Mouse (Mus musculus) MEL (cell line): ENCODE data around the gene Arsb. TPM values are rescaled to one million over a fixed set of nuclear protein-coding genes. Genes with fewer than 3 reads are reported as not detected.

ENCODE experiments used
- DNase-seq: peaks from one replicate; pipeline ENCODE4 v3.0.0; 2011; ENCODE audit warnings: low read depth, low spot score
- H3K27ac ChIP-seq: 2 replicates; pipeline ENCODE4 v1.5.1; 2012; ENCODE audit warnings: low read depth, mild to moderate bottlenecking, control low read depth, low read length, moderate library complexity; ENCODE audit not compliant: control insufficient read depth
- H3K27me3 ChIP-seq, 2 experiments: fragments of 150-350 bp in 1 of 2; sonication (generic) in 1 of 2; 2 replicates each; pipeline ENCODE4 v1.6.1; 2012; ENCODE audit warnings: low read length in 2 of 2, mild to moderate bottlenecking in 2 of 2, improper control_type of control experiment in 1 of 2, moderate library complexity in 1 of 2; ENCODE audit not compliant: insufficient read depth in 2 of 2, control insufficient read depth in 1 of 2
- H3K36me3 ChIP-seq, 2 experiments: 2 replicates each; pipeline ENCODE4 v1.6.1; 2012 to 2014; ENCODE audit warnings: low read length in 2 of 2, improper control_type of control experiment in 1 of 2, inconsistent platforms in 1 of 2, mild to moderate bottlenecking in 1 of 2; ENCODE audit not compliant: insufficient read depth in 2 of 2, control insufficient read depth in 1 of 2
- H3K4me1 ChIP-seq, 2 experiments: fragments of 150-350 bp in 1 of 2; sonication (generic) in 1 of 2; 2 replicates each; pipeline ENCODE4 v1.6.1; 2012; ENCODE audit warnings: low read length in 2 of 2, improper control_type of control experiment in 1 of 2, mild to moderate bottlenecking in 1 of 2; ENCODE audit not compliant: insufficient read depth in 2 of 2, control insufficient read depth in 1 of 2
- H3K4me3 ChIP-seq, 2 experiments: fragments of 150-350 bp in 1 of 2; sonication (generic) in 1 of 2; 2 replicates each; pipeline ENCODE4 v1.5.1; 2012; ENCODE audit warnings: low read depth in 2 of 2, low read length in 2 of 2, mild to moderate bottlenecking in 2 of 2, moderate library complexity in 2 of 2, control low read depth in 1 of 2, improper control_type of control experiment in 1 of 2; ENCODE audit not compliant: control insufficient read depth in 1 of 2, insufficient read depth in 1 of 2
- H3K79me2 ChIP-seq: 2 replicates; pipeline ENCODE4 v1.6.1; 2012; ENCODE audit warnings: mild to moderate bottlenecking, low read length, moderate library complexity; ENCODE audit not compliant: control insufficient read depth, poor library complexity, insufficient read depth
- H3K9ac ChIP-seq: 2 replicates; pipeline ENCODE4 v1.6.1; 2012; ENCODE audit warnings: low read depth, mild to moderate bottlenecking, control low read depth, low read length, moderate library complexity; ENCODE audit not compliant: control insufficient read depth, poor library complexity, severe bottlenecking
- H3K9me3 ChIP-seq: fragments of 150-350 bp; sonication (generic); replicated peaks from 2 replicates; pipeline ENCODE4 v1.6.1; 2012; ENCODE audit warnings: mild to moderate bottlenecking, low read length, improper control_type of control experiment, moderate library complexity; ENCODE audit not compliant: insufficient read depth
- CHD1 ChIP-seq: IDR thresholded peaks from 2 replicates; pipeline ENCODE4 v1.6.1; 2012; ENCODE audit warnings: low read depth, mild to moderate bottlenecking, inconsistent platforms, low read length, improper control_type of control experiment
- CHD2 ChIP-seq: IDR thresholded peaks from 2 replicates; pipeline ENCODE4 v1.6.1; 2011; ENCODE audit warnings: low read length, improper control_type of control experiment
- EP300 ChIP-seq, 2 experiments: IDR thresholded peaks; 2 replicates each; pipeline ENCODE4 v1.6.1; 2011; ENCODE audit warnings: improper control_type of control experiment in 2 of 2, low read length in 2 of 2, low read depth in 1 of 2, mild to moderate bottlenecking in 1 of 2
- GABPA ChIP-seq: IDR thresholded peaks from 2 replicates; pipeline ENCODE4 v1.6.1; 2012; ENCODE audit warnings: low read depth, mild to moderate bottlenecking, inconsistent platforms, low read length, improper control_type of control experiment, moderate library complexity
- GATA1 ChIP-seq: IDR thresholded peaks from 2 replicates; pipeline ENCODE4 v1.6.1; 2011; ENCODE audit warnings: low read depth, low read length, improper control_type of control experiment
- KAT2A ChIP-seq: conservative IDR thresholded peaks from 2 replicates; pipeline ENCODE4 v1.6.1; 2012; ENCODE audit warnings: low read depth, low read length, improper control_type of control experiment, inconsistent platforms
- MAFK ChIP-seq: IDR thresholded peaks from 2 replicates; pipeline ENCODE4 v1.6.1; 2011; ENCODE audit warnings: low read depth, mild to moderate bottlenecking, low read length, improper control_type of control experiment, borderline replicate concordance
- MAZ ChIP-seq: IDR thresholded peaks from 2 replicates; pipeline ENCODE4 v1.6.1; 2012; ENCODE audit warnings: low read depth, mild to moderate bottlenecking, inconsistent platforms, low read length, improper control_type of control experiment
- MEF2A ChIP-seq: IDR thresholded peaks from 2 replicates; pipeline ENCODE4 v1.6.1; 2014; ENCODE audit warnings: low read depth, mild to moderate bottlenecking, inconsistent platforms, low read length, improper control_type of control experiment; ENCODE audit not compliant: poor library complexity, insufficient replicate concordance, severe bottlenecking; ENCODE audit errors: extremely low read depth
- MXI1 ChIP-seq: IDR thresholded peaks from 2 replicates; pipeline ENCODE4 v1.6.1; 2011; ENCODE audit warnings: mild to moderate bottlenecking, low read depth, low read length, improper control_type of control experiment
- MYB ChIP-seq: IDR thresholded peaks from 2 replicates; pipeline ENCODE4 v1.6.1; 2011; ENCODE audit warnings: mild to moderate bottlenecking, low read depth, low read length, improper control_type of control experiment
- MYC ChIP-seq: IDR thresholded peaks from 2 replicates; pipeline ENCODE4 v1.6.1; 2011; ENCODE audit warnings: low read depth, mild to moderate bottlenecking, low read length, improper control_type of control experiment, moderate library complexity
- NRF1 ChIP-seq: IDR thresholded peaks from 2 replicates; pipeline ENCODE4 v1.6.1; 2014; ENCODE audit warnings: low read depth, mild to moderate bottlenecking, inconsistent platforms, low read length, improper control_type of control experiment, moderate library complexity; ENCODE audit not compliant: poor library complexity, insufficient read depth, severe bottlenecking
- POLR2AphosphoS5 ChIP-seq: IDR thresholded peaks from 2 replicates; pipeline ENCODE4 v1.6.1; 2012; ENCODE audit warnings: low read depth, borderline replicate concordance, mild to moderate bottlenecking, inconsistent platforms, low read length, moderate library complexity, mixed read lengths
- RCOR1 ChIP-seq: IDR thresholded peaks from 2 replicates; pipeline ENCODE4 v1.6.1; 2012; ENCODE audit warnings: low read depth, mild to moderate bottlenecking, inconsistent platforms, low read length, improper control_type of control experiment
- TBP ChIP-seq: IDR thresholded peaks from 2 replicates; pipeline ENCODE4 v1.8.0; 2011; ENCODE audit warnings: low read depth, low read length, improper control_type of control experiment
- TCF12 ChIP-seq: IDR thresholded peaks from 2 replicates; pipeline ENCODE4 v1.6.1; 2014; ENCODE audit warnings: low read depth, mild to moderate bottlenecking, inconsistent platforms, low read length, improper control_type of control experiment, moderate library complexity
- UBTF ChIP-seq: IDR thresholded peaks from 2 replicates; pipeline ENCODE4 v1.6.1; 2012; ENCODE audit warnings: low read depth, mild to moderate bottlenecking, inconsistent platforms, low read length, improper control_type of control experiment, moderate library complexity, borderline replicate concordance; ENCODE audit not compliant: insufficient read depth
- USF1 ChIP-seq: IDR thresholded peaks from 2 replicates; pipeline ENCODE4 v1.6.1; 2014; ENCODE audit warnings: low read depth, mild to moderate bottlenecking, inconsistent platforms, low read length, improper control_type of control experiment, moderate library complexity
- polyA plus RNA-seq, 2 experiments: library from polyadenylated mRNA; stranded (reverse) in 1 of 2; unstranded in 1 of 2; fragments of >175 nt in 1 of 2; fragments of >200 nt in 1 of 2; gene quantifications; 2 replicates each; pipeline versions ENCODE4 v1.2.1 to v1.2.4; 2012; ENCODE audit warnings: low replicate concordance in 2 of 2, low read depth in 1 of 2; ENCODE audit not compliant: insufficient read length in 2 of 2, insufficient read depth in 1 of 2, missing spikeins in 1 of 2
- total RNA-seq: library from RNA; depleted of rRNA; stranded (reverse); fragments of 300-350 nt; gene quantifications from 2 replicates; pipeline ENCODE4 v1.2.3, GENCODE M21; 2012

Gene Arsb
- total and polyA plus RNA-seq, 3 experiments: 0.04 to 0.07 TPM; not detected in 1

DNA sequence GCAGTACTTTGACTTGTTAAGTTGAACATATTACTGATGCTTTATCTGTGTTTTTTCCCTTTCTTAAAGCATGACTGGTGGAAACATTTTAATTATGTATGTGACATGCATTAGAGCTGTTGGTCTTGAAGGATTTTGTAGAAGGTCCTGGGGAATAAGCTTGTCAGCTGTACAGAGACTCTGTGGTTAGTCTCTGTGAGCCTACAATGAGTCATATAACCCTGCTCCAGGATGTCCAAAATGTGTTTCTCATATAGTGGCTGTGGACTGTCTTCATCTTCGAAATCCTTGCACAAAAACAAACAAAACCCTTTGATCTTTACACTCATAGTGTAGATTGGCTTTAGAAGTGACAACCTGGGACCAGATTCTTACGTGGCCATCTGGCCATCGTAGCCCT lies 110.7 kb downstream of the Arsb start:
- H3K9ac ChIP-seq: no peak overlapping the region
- H3K27me3 ChIP-seq: no peaks in the 10 kb centered on the region
- H3K36me3 ChIP-seq: no peaks in the 10 kb centered on the region
- DNase-seq: no peak
- H3K4me1 ChIP-seq: no peaks in the 10 kb centered on the region
- H3K27ac ChIP-seq: no peak overlapping the region
- TF ChIP-seq CHD1 (no peak), GABPA (no peak), KAT2A (no peak), NRF1 (no peak), MEF2A (no peak), MAZ (no peak), RCOR1 (no peak), MYB (no peak), USF1 (no peak), MAFK (no peak), TCF12 (no peak), EP300 (IDR thresholded peaks at IDR 0.05; ENCODE audit: low read depth in 1 of 2, low read length in 2 of 2) (no peak), UBTF (no peak), CHD2 (no peak), MYC (no peak), GATA1 (no peak)
- TF ChIP-seq, all 39 proteins: peak for 0
- no peaks in the 10 kb centered on the region for H3K79me2 ChIP-seq
- no peaks in the 10 kb centered on the region for H3K9me3 ChIP-seq
- no peak overlapping the region for H3K4me3 ChIP-seq

- H3K9me3 ChIP-seq: no peaks in the 10 kb centered on the region
- no peaks in the 10 kb centered on the region for H3K79me2 ChIP-seq
- no peaks in the 10 kb centered on the region for H3K36me3 ChIP-seq
- no peaks in the 10 kb centered on the region for H3K27me3 ChIP-seq
- H3K9ac ChIP-seq: no peak overlapping the region
- TF ChIP-seq TBP (no peak), KAT2A (no peak), POLR2AphosphoS5 (no peak), MXI1 (no peak)
- no peak for DNase-seq
- no peaks in the 10 kb centered on the region for H3K4me1 ChIP-seq
- no peak overlapping the region for H3K4me3 ChIP-seq
- H3K27ac ChIP-seq: no peak overlapping the region
These were observed 115.6 kb downstream of the Arsb start for GRCm38 (mm10) chr13:93886999-93887398.
